Mouse (Mus musculus) heart, postnatal 0 days (tissue): ENCODE data around the gene AI597479. TPM values are rescaled to one million over a fixed set of nuclear protein-coding genes. Genes with fewer than 3 reads are reported as not detected.

Experiments used
- ATAC-seq: fragments of 200-750 bp; cut with Nextera tagmentation; 2 replicates; pipeline ENCODE4 v1.8.0; 2017; ENCODE audit warnings: low read depth, moderate number of reproducible peaks, moderate library complexity; ENCODE audit not compliant: insufficient read depth
- DNase-seq: peaks from one replicate; pipeline ENCODE4 v3.0.0-alpha.2; 2016; ENCODE audit warnings: low spot score
- H3K27ac ChIP-seq: fragments of 300-500 bp; sonication (generic); 2 replicates; pipeline ENCODE4 v1.5.1; 2014; ENCODE audit warnings: low read depth, mild to moderate bottlenecking
- H3K27me3 ChIP-seq: fragments of 300-500 bp; sonication (generic); 2 replicates; pipeline ENCODE4 v1.6.1; 2014; ENCODE audit warnings: low read length, mixed read lengths; ENCODE audit not compliant: control insufficient read depth, insufficient read depth
- H3K36me3 ChIP-seq: fragments of 300-500 bp; sonication (generic); replicated peaks from 2 replicates; pipeline ENCODE4 v1.6.1; 2014; ENCODE audit warnings: low read length, mixed read lengths; ENCODE audit not compliant: control insufficient read depth, insufficient read depth
- H3K4me1 ChIP-seq: fragments of 300-500 bp; sonication (generic); 2 replicates; pipeline ENCODE4 v1.6.1; 2014; ENCODE audit warnings: antibody characterized with exemption; ENCODE audit not compliant: control insufficient read depth, insufficient read depth
- H3K4me2 ChIP-seq: fragments of 300-500 bp; sonication (generic); 2 replicates; pipeline ENCODE4 v1.6.1; 2014; ENCODE audit warnings: low read depth, mild to moderate bottlenecking, low read length, moderate library complexity
- H3K4me3 ChIP-seq: fragments of 300-500 bp; sonication (generic); 2 replicates; pipeline ENCODE4 v1.5.1; 2014; ENCODE audit warnings: low read depth, low read length
- H3K9ac ChIP-seq: fragments of 300-500 bp; sonication (generic); replicated peaks from 2 replicates; pipeline ENCODE4 v1.6.1; 2014; ENCODE audit warnings: low read depth, low read length, mixed read lengths
- H3K9me3 ChIP-seq: fragments of 300-500 bp; sonication (generic); replicated peaks from 2 replicates; pipeline ENCODE4 v1.6.1; 2016; ENCODE audit warnings: low read length; ENCODE audit not compliant: control insufficient read depth
- CTCF ChIP-seq: IDR thresholded peaks from 2 replicates; pipeline ENCODE4 v1.5.1; 2016; ENCODE audit warnings: antibody characterized with exemption, control low read depth, low read depth
- EP300 ChIP-seq: IDR thresholded peaks from 2 replicates; pipeline ENCODE4 v1.6.1; 2016; ENCODE audit warnings: antibody characterized with exemption, low read depth
- WGBS: fragments of 180-500 bp; shearing (Covaris S2); extraction: QIAGEN DNeasy Blood & Tissue Kit; methylation state at CpG from one replicate; pipeline ENCODE4 v1.1.7; 2014; 5-methylcytosine and 5-hydroxymethylcytosine counted together
- polyA plus RNA-seq: library from polyadenylated mRNA; unstranded; fragments of >200 nt; fragmentation: Nextera tagmentation; extraction: Ambion mirVana; gene quantifications from 2 replicates; pipeline ENCODE4 v1.2.1, GENCODE M21; 2015
- total RNA-seq: library from RNA; depleted of rRNA; stranded (reverse); fragments of >200 nt; gene quantifications from 2 replicates; pipeline ENCODE4 v1.2.3, GENCODE M21; 2014; ENCODE audit warnings: low replicate concordance

The AI597479 gene
- total and polyA plus RNA-seq, 2 experiments from 2014 or later = 15.4 to 18.5 TPM

DNA sequence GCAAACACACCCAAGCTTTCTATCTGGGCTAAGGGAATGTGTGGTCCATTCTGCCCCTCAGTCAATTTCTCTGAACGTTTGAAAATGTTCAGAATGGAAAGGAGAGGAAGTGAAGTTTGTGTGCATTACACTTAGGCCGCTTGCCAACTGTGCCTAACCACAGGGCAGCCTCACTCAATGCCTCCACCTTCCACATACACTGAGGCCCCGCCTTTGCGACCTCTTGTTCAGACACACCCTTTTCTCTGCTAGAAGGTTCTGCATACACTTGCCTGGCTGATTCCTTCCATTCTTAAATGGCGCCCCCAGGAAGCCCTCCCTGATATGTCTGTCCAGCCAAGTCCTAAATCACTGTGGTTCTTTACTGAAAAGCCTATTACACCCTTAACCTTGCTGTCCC lies 27.8 kb upstream of the AI597479 start:
- DNase-seq (no peak), ATAC-seq (no peak)
- TF ChIP-seq EP300 = no peak
- no peak for TF ChIP-seq CTCF
- no peak overlapping the region for H3K4me2 ChIP-seq
- no peak overlapping the region for H3K9ac ChIP-seq
- H3K4me1 ChIP-seq = no peaks in the 10 kb centered on the region
- WGBS = 72% methylated on average over 5 of the region's 5 CpGs
- no peak overlapping the region for H3K4me3 ChIP-seq
- H3K36me3 ChIP-seq = peaks cover 41% of the 10 kb centered on the region
- no peaks in the 10 kb centered on the region for H3K27me3 ChIP-seq
- no peak overlapping the region for H3K27ac ChIP-seq
- H3K9me3 ChIP-seq = no peaks in the 10 kb centered on the region

DNA sequence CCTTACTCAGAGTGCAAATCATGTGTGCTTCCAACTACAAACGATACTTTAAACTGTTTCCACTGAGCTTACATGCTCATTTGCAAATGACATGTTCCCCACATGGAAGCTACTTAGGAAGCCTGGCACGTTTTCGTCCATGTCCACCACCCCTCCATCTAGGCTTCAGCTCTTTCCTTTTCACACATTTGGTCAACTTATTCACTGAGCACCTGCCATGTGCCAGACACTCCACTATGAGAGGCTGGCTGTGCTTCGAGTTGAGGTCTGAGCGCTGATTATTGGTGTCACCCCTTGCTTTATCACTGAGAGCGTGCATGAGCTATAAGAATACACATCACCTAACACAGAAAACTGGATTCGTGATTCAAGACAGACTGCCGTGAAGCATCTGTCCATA lies 26.5 kb upstream of the AI597479 start:
- no peak for DNase-seq
- WGBS = 85% methylated on average over 8 of the region's 8 CpGs
- Histone ChIP-seq H3K4me2 (no peak overlapping the region), H3K27ac (no peak overlapping the region), H3K27me3 (no peaks in the 10 kb centered on the region), H3K9ac (no peak overlapping the region), H3K4me3 (no peak overlapping the region), H3K36me3 (peaks cover 37% of the 10 kb centered on the region), H3K4me1 (no peaks in the 10 kb centered on the region), H3K9me3 (no peaks in the 10 kb centered on the region)
- no peak for ATAC-seq
- TF ChIP-seq EP300 (no peak), CTCF (no peak)

DNA sequence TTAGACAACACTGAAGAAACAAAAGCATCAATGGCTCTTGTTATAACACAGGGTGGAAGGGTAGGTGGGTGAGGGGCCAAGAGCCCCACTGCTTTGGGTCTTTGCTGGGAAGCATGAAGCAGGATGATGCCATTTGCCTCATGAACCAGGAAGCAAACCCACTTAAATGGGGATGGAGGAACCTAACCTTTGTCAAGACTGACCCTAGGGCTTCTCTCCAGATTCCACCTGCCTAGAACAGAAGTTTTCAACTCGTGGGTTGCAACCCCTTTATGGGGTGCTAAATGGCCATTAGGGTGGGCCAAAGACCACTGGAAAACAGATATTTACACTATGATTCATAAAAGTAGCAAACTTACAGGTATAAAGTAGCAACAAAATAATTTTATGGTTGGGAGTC lies 25.9 kb upstream of the AI597479 start:
- 74% methylated on average over 1 of the region's 1 CpGs for WGBS
- DNase-seq = no peak
- no peak overlapping the region for H3K27ac ChIP-seq
- no peaks in the 10 kb centered on the region for H3K4me1 ChIP-seq
- peaks cover 33% of the 10 kb centered on the region for H3K36me3 ChIP-seq
- no peak overlapping the region for H3K4me3 ChIP-seq
- H3K27me3 ChIP-seq = no peaks in the 10 kb centered on the region
- H3K9ac ChIP-seq = no peak overlapping the region
- TF ChIP-seq CTCF (no peak), EP300 (no peak)
- H3K9me3 ChIP-seq = no peaks in the 10 kb centered on the region
- no peak overlapping the region for H3K4me2 ChIP-seq
- no peak for ATAC-seq

DNA sequence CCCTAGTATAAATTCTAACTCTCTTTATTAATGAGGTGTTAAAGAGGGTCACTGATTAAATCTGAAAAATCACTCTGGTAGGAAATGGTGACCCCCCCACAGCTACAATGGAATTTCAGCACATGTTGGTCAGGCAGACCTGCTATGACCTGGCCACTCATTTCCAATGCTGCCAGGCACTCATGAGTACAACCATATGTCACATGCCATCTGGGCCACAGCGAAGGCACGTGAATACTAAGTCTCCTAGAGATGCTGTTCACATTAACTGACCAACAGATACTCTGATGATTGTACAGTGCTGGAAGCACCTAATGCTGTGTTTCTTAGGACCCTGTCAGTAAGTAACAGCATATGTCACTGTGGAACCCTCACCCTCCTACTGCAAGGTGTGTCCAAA lies 23.7 kb upstream of the AI597479 start:
- Histone ChIP-seq H3K4me2 (no peak overlapping the region), H3K9me3 (no peaks in the 10 kb centered on the region), H3K27me3 (no peaks in the 10 kb centered on the region), H3K4me1 (no peaks in the 10 kb centered on the region), H3K27ac (no peak overlapping the region), H3K36me3 (peaks cover 31% of the 10 kb centered on the region), H3K4me3 (no peak overlapping the region), H3K9ac (no peak overlapping the region)
- TF ChIP-seq CTCF = no peak
- WGBS = 89% methylated on average over 2 of the region's 2 CpGs
- ATAC-seq (no peak), DNase-seq (no peak)

DNA sequence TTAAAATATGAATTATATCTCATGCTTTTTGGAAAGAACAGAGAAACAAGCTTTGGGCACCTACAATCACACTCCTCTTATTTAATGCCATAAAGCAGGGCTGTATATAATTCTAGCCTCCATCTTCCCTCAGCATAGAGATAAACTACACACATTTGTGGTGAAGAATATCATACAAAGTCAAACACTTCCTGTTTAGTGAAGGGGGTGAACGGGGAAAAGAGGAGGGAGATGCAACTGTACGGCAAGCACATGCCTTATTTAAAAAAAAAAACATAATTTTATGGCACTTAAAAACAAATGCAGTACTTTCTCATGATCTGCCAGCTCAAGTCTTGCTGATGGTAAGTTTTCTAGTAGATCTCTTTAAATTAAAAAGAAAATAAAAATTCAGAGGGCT lies 20.4 kb upstream of the AI597479 start:
- 76% methylated on average over 2 of the region's 2 CpGs for WGBS
- H3K9ac ChIP-seq = no peak overlapping the region
- no peaks in the 10 kb centered on the region for H3K9me3 ChIP-seq
- no peak overlapping the region for H3K4me3 ChIP-seq
- DNase-seq (no peak), ATAC-seq (no peak)
- TF ChIP-seq EP300 (no peak), CTCF (no peak)
- H3K4me2 ChIP-seq = no peak overlapping the region
- H3K27ac ChIP-seq = no peak overlapping the region
- no peaks in the 10 kb centered on the region for H3K27me3 ChIP-seq
- H3K4me1 ChIP-seq = no peaks in the 10 kb centered on the region
- H3K36me3 ChIP-seq = peaks cover 20% of the 10 kb centered on the region

DNA sequence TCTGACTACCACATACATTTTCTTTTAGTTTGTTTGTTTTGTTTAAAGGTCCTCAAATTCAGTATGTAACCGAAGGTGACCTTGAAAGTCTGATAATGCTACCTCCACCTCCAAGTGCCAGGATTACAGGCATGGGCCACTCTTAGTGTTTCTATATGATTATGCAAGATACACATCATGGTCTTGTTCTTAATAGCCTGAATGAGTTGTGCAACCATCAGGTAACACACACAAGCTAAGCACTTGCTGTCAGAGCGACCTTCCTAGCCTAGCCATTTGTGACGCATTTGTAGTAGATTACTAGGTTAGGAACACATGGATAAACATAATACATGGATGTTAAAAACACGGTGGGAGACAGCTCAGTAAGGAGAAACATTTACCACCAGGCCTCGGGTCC lies 15.6 kb upstream of the AI597479 start:
- ATAC-seq (no peak), DNase-seq (no peak)
- TF ChIP-seq CTCF (no peak), EP300 (no peak)
- H3K9me3 ChIP-seq = no peaks in the 10 kb centered on the region
- H3K4me2 ChIP-seq = no peak overlapping the region
- no peaks in the 10 kb centered on the region for H3K4me1 ChIP-seq
- no peak overlapping the region for H3K4me3 ChIP-seq
- H3K27ac ChIP-seq = no peak overlapping the region
- H3K9ac ChIP-seq = no peak overlapping the region
- WGBS = 78% methylated on average over 5 of the region's 5 CpGs
- no peaks in the 10 kb centered on the region for H3K27me3 ChIP-seq
- no peaks in the 10 kb centered on the region for H3K36me3 ChIP-seq
